Mouse (Mus musculus) right cerebral cortex, postnatal 36 days (tissue): Measurements from ENCODE around the gene Rasgef1b.

Experiments
- DNase-seq, 2 experiments: peaks; one replicate each; pipeline ENCODE4 v3.0.0; 2022; ENCODE audit warnings: low spot score in 2 of 2, mixed read lengths in 1 of 2

The Rasgef1b gene

GRCm38 (mm10) chr5:99728649-99729212 lies at the start of gene Rasgef1b:
Gene Rasgef1b (minus strand): TSS chr5:99729065.
- DNase-seq: peak; percentile 43 to 49

- DNase-seq: no peak
Observed at GRCm38 (mm10) chr5:99775342-99775741, 46.5 kb upstream of the Rasgef1b start.

GRCm38 (mm10) chr5:99773265-99773664 lies 44.4 kb upstream of the Rasgef1b start:
- DNase-seq: no peak

- no peak for DNase-seq
Observed at GRCm38 (mm10) chr5:99764246-99764645, 35.4 kb upstream of the Rasgef1b start.

- no peak for DNase-seq
Observed at GRCm38 (mm10) chr5:99758859-99759258, 30.0 kb upstream of the Rasgef1b start.

GRCm38 (mm10) chr5:99753843-99754242 lies 25.0 kb upstream of the Rasgef1b start:
- DNase-seq: peak; percentile 6 to 10

GRCm38 (mm10) chr5:99753368-99753767 lies 24.5 kb upstream of the Rasgef1b start:
- DNase-seq: peak; percentile 36 to 42

GRCm38 (mm10) chr5:99752670-99753231 lies 23.9 kb upstream of the Rasgef1b start:
- DNase-seq: no peak

- no peak for DNase-seq
Observed at GRCm38 (mm10) chr5:99748417-99748816, 19.6 kb upstream of the Rasgef1b start.

- no peak for DNase-seq
Observed at GRCm38 (mm10) chr5:99746087-99746486, 17.2 kb upstream of the Rasgef1b start.

GRCm38 (mm10) chr5:99742874-99743273 lies 14.0 kb upstream of the Rasgef1b start:
- no peak for DNase-seq

GRCm38 (mm10) chr5:99742056-99742455 lies 13.2 kb upstream of the Rasgef1b start:
- DNase-seq: no peak

- no peak for DNase-seq
Observed at GRCm38 (mm10) chr5:99737937-99738727, 9.3 kb upstream of the Rasgef1b start.

GRCm38 (mm10) chr5:99729931-99730330 lies 1.1 kb upstream of the Rasgef1b start:
- no peak for DNase-seq

- DNase-seq: peak in 1 of 2 experiments; percentile 22
Observed at GRCm38 (mm10) chr5:99729361-99729882, 557 bp upstream of the Rasgef1b start.

- peak in 1 of 2 experiments; percentile 8 for DNase-seq
Observed at GRCm38 (mm10) chr5:99728027-99728451, 826 bp downstream of the Rasgef1b start.

- no peak for DNase-seq
Observed at GRCm38 (mm10) chr5:99723941-99724340, 4.9 kb downstream of the Rasgef1b start.

GRCm38 (mm10) chr5:99722310-99722709 lies 6.6 kb downstream of the Rasgef1b start:
- no peak for DNase-seq

- no peak for DNase-seq
Observed at GRCm38 (mm10) chr5:99720554-99720953, 8.3 kb downstream of the Rasgef1b start.

- DNase-seq: no peak
Observed at GRCm38 (mm10) chr5:99717917-99718316, 10.9 kb downstream of the Rasgef1b start.

- DNase-seq: peak; percentile 37 to 48
Observed at GRCm38 (mm10) chr5:99715281-99715744, 13.6 kb downstream of the Rasgef1b start.

- no peak for DNase-seq
Observed at GRCm38 (mm10) chr5:99711947-99712346, 16.9 kb downstream of the Rasgef1b start.
